Mouse (Mus musculus) kidney, adult 11 months (tissue): ENCODE results near the gene Rad54l.
A peak's percentile ranks its signal among the peaks of the same experiment; 100 is the strongest.

ENCODE experiments used
- DNase-seq: peaks from one replicate; pipeline ENCODE4 v3.0.0; 2022

Gene Rad54l

DNA sequence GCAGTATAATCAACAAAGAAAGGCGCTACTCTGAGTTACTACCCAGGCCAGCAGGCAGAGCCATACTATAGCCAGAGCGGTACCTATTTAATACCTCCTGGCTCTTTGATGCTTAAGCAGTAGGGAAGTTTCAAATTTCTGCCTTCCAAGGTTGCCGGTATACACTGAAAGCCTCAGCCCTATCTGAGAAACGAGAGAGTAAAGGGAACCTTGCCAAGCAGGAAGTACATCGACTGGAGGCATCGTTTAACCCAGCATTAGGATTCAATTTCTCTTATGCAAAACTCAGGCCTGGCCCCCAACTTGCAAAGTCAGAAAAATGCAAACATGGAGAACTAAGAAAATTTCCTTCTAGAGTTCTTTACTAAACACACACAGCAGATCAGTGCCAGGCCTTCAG, 53.4 kb downstream of the Rad54l start:
- no peak for DNase-seq

DNA sequence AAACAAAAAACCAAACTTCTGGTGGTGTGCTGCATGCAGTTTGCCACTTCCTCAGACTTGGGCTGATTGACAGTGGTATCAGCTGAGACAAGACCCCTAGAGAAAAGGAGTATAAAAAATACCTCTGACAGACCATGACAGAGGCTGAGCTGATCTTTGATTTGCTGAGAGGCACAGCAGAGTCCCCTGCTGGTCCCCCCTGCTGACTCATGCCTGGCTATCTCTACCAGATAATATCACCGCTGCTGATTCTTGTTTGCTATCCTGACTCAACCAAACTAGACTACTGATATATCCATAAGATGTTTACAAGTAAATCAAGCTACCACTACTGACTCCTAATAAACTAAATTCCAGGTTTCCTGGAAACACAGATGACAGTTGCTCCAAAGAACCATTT, 59.6 kb downstream of the Rad54l start:
- DNase-seq = no peak

DNA sequence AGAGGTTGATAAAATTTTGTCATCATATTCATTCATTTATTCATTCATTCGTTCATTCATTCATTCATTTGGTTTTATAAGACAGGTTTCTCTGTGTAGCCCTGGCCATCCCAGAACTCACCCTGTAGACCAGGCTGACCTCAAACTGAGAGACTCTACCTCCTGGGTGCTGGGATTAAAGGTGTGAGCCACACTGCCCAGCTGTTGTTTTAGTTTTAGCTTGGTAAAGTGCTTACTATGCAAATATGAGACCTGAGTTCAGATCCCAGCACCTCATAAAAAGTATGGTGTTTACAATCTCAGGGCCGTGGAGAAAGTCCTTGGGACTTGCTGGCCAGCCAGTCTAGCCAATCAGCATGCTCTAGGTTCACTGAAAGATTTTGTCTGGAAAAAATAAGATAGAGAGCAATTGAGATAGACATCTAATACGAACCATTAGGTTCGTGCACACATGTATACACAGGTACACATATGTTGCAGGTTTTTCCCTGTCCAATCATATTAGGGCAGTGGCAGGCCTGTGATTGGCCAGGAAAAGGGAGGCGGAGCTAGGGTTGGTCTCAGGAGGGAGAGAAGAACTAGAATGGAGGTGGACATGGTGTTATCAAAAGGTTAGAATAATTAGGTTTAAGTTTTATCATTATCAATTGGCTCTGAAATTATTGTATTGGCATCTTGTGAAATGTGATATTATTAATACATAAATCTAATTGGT, 64.3 kb downstream of the Rad54l start:
- DNase-seq = no peak

DNA sequence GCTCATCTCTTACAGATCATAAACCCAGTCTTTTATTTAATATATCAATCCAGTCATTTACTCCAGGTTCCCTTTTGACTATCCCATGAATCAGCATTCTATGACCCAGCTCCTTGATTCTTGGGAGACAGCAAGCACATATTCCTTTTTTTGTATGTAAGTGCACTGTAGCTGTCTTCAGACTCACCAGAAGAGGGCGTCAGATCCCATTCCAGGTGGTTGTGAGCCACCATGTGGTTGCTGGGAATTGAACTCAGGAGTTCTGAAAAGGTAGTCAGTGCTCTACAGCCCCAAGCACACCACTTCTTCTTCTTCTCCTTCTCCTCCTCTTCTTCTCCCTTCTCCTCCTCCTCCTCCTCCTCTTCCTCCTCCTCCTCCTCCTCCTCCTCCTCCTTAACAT, 65.9 kb downstream of the Rad54l start:
- DNase-seq = no peak

DNA sequence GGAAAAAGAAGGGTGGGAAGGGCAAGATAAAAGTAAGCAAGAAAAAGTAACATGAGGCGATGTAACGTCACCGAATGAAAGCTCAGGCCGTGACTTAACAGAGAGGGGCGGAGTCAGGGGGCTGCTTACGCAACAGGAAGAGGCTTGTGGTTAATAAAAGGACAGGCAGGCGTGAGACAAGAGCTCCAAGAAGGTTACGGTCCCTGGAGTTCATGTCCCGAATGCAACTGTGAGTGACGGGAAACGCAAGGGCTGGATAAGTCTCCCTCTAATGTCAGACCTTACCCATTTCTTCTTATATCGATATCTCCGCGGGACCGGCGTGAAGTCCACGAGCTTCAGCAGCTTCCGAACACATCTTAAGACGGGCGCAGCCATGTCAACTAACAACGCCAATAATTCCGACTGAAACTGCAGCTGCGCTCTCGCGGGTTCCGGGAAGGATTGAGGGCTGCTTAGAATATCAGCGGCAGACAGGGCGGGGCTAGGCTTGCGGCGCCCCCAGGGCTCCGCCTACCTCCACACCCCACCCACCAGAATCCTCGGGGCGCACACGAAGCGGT, 70.0 kb downstream of the Rad54l start, which contains the start of gene Nsun4:
TSS of gene Nsun4 (minus strand) at position 478 of the 563 bp plus-strand sequence.
- peak; percentile 94 for DNase-seq

DNA sequence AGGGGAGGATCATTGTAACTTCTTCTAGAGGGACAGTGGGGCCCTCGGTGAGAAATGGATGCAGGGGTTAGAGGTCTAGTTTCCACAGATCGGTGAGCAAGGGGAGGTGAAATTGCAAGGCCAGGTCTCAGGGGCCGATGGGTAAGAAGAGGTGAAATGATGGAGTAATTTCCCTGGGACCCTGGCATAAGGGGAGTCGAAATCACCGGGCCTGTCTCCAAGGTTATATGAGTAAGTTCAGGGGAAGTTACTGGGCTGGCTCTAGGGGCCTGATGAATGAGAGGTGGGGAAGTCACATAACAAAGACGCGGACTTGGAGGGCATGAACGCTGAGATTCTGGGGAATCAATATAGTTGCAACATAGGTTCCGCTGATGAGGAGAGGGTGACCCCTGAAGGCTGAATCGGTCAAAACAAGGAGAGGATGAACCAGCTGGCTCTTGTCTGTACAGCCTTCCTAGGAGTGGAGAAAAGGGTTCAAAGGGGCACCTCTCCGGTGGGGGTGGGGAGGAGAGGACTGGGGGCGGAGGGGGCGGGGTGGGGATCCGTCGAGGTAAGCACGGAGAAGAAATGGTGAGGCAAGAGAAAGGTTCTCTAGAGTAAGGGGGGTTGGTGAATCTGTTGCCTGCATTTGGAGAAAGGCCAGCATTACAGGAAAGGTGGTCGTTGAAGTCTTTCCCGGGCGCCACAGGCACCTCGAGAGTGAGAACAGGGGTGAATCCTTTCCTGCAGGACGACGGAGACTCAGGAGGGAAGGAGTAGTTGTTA, 70.8 kb downstream of the Rad54l start:
- peak; percentile 66 for DNase-seq

DNA sequence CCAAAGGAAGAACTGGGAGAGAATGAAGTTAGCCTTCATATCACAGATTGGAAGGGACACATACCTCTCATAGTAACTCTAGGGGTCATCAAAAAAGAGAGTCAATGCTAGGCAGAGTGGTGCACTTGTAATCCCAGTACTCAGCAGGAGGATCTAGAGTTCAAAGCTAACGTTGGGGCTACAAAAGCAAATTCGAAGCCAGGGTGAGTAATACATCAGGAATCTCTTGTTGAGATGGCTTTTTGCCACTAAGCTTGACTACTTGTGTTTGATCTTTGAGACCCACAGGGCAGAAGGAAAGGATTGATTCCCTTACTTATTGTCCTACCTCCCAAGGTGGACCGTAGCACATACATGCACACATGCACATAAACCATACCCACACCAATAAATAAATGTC, 74.3 kb downstream of the Rad54l start:
- DNase-seq = no peak

DNA sequence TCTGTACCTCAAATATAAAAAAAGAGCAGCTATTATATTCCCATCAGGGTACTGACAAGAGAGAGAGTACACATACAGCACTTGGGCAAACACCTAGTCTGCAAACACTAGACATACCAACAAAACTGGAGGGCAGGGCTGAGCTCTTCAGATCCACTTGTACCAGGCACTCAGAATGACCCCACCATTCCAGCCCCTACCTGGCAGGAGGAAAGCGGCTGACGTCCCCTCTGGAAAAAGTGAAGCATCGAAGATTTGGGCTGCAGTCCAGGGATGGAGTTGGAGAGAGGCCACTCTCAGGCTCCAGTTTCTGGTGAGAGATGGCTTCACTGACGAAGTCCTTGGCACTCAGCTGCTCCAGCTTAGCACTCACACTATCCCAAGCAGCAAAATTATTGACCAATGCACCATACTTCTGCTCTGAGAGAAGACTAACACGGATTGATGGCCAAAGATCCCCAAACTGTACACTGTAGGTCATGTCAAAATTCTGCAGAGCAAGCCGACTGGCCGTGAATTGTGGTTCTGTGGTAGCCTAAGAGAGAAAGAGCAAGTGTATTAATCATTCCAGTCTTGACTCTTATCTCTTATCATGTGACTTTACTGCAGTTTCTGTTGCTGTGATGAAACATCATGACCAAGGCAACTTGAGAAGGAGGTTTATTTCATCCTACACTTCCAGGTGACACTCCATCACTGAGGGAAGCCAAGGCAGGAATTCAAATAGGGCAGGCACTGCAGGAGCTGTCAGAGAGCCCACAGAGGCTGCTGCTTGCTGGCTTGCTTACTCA, 75.2 kb downstream of the Rad54l start:
- no peak for DNase-seq

DNA sequence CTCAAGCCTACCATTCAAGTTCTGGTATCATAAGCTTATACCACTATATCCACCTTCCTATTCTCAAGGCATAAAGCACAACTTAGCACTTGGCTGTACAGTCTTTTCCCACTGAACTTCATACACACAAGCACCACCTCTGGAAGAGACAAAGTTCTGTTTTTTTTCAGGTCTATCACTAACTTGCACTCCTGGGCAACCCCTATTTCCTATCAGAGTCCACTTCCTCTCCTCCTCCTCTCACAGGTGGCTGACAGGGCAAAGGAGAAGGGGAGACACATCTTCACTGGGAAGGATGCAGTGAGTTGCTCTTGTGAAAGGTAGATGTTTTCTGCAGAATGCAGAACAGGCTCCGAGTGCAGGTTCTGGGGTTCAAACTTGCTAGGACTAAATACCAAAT, 75.8 kb downstream of the Rad54l start:
- DNase-seq = no peak

DNA sequence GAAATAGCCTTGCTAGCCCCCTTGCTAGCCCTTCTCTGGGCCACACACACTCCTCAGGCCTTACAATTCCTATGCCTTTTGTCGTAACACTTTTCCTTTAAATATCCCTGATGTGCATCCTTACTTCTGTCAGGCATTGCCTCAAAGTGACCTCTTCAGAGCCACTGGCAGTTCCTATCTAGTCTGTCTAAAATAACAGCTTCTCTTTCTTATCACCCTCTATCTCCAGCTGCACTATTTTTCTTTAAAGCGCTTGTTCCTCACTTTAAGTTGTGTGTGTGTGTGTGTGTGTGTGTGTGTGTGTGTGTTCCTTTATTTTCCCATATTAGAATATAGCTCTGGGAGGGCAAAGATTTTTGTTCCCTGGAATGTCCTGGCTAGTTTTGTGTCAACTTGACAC, 76.9 kb downstream of the Rad54l start:
- no peak for DNase-seq
